Mouse (Mus musculus) small intestine, adult 2 months (tissue): ENCODE results near the gene Dnlz.

Source experiments
- CTCF ChIP-seq: fragments of 200-500 bp; IDR thresholded peaks from 2 replicates; pipeline ENCODE4 v1.5.1; 2012; ENCODE audit warnings: low read depth, mild to moderate bottlenecking, control low read depth, inconsistent platforms, low read length, moderate library complexity, mixed read lengths; ENCODE audit not compliant: insufficient replicate concordance, insufficient read length; ENCODE audit errors: extremely low read depth
- POLR2A ChIP-seq: fragments of 200-500 bp; IDR thresholded peaks from 2 replicates; pipeline ENCODE4 v1.6.1; 2012; ENCODE audit warnings: low read depth, mild to moderate bottlenecking, control low read depth, inconsistent platforms, low read length, moderate library complexity

- TF ChIP-seq CTCF: no peak
- no peak for TF ChIP-seq POLR2A
Measured at GRCm38 (mm10) chr2:26298856-26299230, 53.1 kb downstream of the Dnlz start.
